Mouse (Mus musculus) stomach, postnatal 0 days (tissue): Measurements from ENCODE around the gene Man2b2. TPM values are rescaled to one million over a fixed set of nuclear protein-coding genes. Genes with fewer than 3 reads are reported as not detected.
"Not testable (repeated sequence)": the region's sequence is repeated elsewhere in the genome, so short reads cannot be mapped to it uniquely, and the experiment has no call there.

Experiments
- ATAC-seq: fragments of 200-750 bp; cut with Nextera tagmentation; 2 replicates; pipeline ENCODE4 v1.8.0; 2017; ENCODE audit not compliant: low FRiP score, low TSS enrichment
- DNase-seq: peaks from one replicate; pipeline ENCODE4 v3.0.0-alpha.2; 2016; ENCODE audit warnings: low spot score
- H3K27ac ChIP-seq: fragments of 300-500 bp; sonication (generic); replicated peaks from 2 replicates; pipeline ENCODE4 v1.5.1; 2014; ENCODE audit warnings: mild to moderate bottlenecking, control low read depth
- H3K27me3 ChIP-seq: fragments of 300-500 bp; sonication (generic); 2 replicates; pipeline ENCODE4 v1.6.1; 2014; ENCODE audit warnings: low read length; ENCODE audit not compliant: control insufficient read depth, insufficient read depth
- H3K36me3 ChIP-seq: fragments of 300-500 bp; sonication (generic); 2 replicates; pipeline ENCODE4 v1.6.1; 2014; ENCODE audit warnings: low read length, mixed read lengths; ENCODE audit not compliant: control insufficient read depth, insufficient read depth
- H3K4me1 ChIP-seq: fragments of 300-500 bp; sonication (generic); replicated peaks from 2 replicates; pipeline ENCODE4 v1.6.1; 2014; ENCODE audit warnings: antibody characterized with exemption; ENCODE audit not compliant: control insufficient read depth, insufficient read depth
- H3K4me2 ChIP-seq: fragments of 300-500 bp; sonication (generic); replicated peaks from 2 replicates; pipeline ENCODE4 v1.6.1; 2014; ENCODE audit warnings: low read depth, mild to moderate bottlenecking, control low read depth, moderate library complexity
- H3K4me3 ChIP-seq: fragments of 300-500 bp; sonication (generic); 2 replicates; pipeline ENCODE4 v1.5.1; 2014; ENCODE audit warnings: low read depth, low read length, control low read depth
- H3K9ac ChIP-seq: fragments of 300-500 bp; sonication (generic); 2 replicates; pipeline ENCODE4 v1.6.1; 2014; ENCODE audit warnings: mild to moderate bottlenecking, low read length, control low read depth, mixed read lengths
- H3K9me3 ChIP-seq: fragments of 300-500 bp; sonication (generic); 2 replicates; pipeline ENCODE4 v1.6.1; 2016; ENCODE audit warnings: low read length; ENCODE audit not compliant: control insufficient read depth
- CTCF ChIP-seq: IDR thresholded peaks from 2 replicates; pipeline ENCODE4 v1.5.1; 2016; ENCODE audit warnings: antibody characterized with exemption, low read depth, mild to moderate bottlenecking, moderate library complexity
- EP300 ChIP-seq: optimal IDR thresholded peaks from 2 replicates; pipeline ENCODE3; 2016; ENCODE audit warnings: antibody characterized with exemption
- WGBS: fragments of 180-500 bp; shearing (Covaris S2); extraction: QIAGEN DNeasy Blood & Tissue Kit; methylation state at CpG from one replicate; pipeline ENCODE4 v1.1.7; 2014; 5-methylcytosine and 5-hydroxymethylcytosine counted together
- polyA plus RNA-seq: library from polyadenylated mRNA; unstranded; fragments of >200 nt; fragmentation: Nextera tagmentation; extraction: Ambion mirVana; gene quantifications from 2 replicates; pipeline ENCODE4 v1.2.1, GENCODE M21; 2015

Man2b2 gene
- polyA plus RNA-seq, 1 experiment from 2014 or later: 16.3 TPM

DNA sequence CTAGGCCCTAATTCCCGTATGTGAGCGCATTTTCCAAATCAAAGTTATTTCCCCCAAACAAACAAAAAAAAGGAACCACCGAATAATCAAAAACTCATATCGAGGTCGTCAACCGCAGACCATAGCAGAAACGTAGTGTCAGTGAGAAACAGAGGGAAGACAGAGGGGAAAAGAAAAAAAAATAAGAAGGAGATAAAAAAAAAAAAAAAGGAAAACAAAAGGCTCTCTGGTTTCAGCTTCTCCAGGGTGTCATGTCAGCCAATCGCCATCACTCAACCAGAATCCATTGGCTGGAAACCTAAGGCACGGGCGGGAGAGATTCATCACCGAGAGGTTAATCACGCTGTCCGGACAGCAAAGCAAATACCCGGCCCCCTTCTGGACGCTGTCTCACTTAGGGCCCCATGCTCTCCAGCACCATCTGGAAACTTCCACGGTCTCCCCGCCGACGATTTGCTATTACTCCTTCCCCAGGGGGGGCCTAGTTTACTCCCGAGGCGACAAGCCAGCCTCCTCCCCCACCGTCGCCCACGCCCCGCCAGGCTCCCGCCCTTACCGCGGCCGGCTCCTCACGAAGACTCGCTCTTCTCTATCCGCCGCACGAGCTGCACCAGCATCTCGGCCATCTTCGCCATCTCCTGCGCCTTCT lies 34.7 kb downstream of the Man2b2 start:
- Histone ChIP-seq H3K27ac (peak overlapping the region; percentile 94), H3K4me2 (peak overlapping the region; percentile 58), H3K4me3 (peak overlapping the region; percentile 64), H3K9ac (peak overlapping the region; percentile 73)
- H3K27me3 ChIP-seq, H3K36me3 ChIP-seq, H3K9me3 ChIP-seq, H3K4me1 ChIP-seq: not testable (repeated sequence)
- ATAC-seq (peak; percentile 49), DNase-seq (peak; percentile 72)
- peak; percentile 43 for TF ChIP-seq CTCF
- WGBS: 2% methylated on average over 34 of the region's 37 CpGs

DNA sequence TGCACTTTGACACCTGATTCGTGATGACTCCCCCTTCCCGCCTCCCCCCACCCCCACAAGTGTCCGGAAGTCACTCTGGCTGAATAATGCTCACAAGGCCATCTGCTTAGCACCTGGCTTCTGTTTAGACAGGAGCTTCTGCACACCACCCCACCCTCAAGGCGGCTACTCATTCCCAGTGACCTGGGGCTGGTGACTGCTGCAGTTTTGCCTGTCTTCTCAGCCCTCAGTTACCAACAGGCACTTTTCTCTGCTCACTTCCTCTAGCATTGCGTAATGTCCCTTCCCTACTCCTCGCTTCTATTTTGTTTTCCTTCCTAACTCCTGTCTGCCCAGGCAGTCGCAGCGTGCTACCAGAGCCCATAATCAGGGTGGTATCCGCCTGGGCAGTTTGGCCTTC lies 38.6 kb downstream of the Man2b2 start:
- no peaks in the 10 kb centered on the region; the same call in 1 of the 2 replicates for H3K36me3 ChIP-seq
- no peaks in the 10 kb centered on the region for H3K4me1 ChIP-seq
- no peak for DNase-seq
- no peak overlapping the region for H3K9ac ChIP-seq
- H3K9me3 ChIP-seq: no peaks in the 10 kb centered on the region
- H3K27me3 ChIP-seq: no peaks in the 10 kb centered on the region
- H3K4me2 ChIP-seq: no peak overlapping the region
- TF ChIP-seq EP300: no peak
- no peak for TF ChIP-seq CTCF
- WGBS: 70% methylated on average over 9 of the region's 9 CpGs
- H3K27ac ChIP-seq: no peak overlapping the region
- no peak for ATAC-seq
- H3K4me3 ChIP-seq: no peak overlapping the region

- ATAC-seq (no peak), DNase-seq (no peak)
- Histone ChIP-seq H3K4me3 (no peak overlapping the region), H3K9me3 (no peaks in the 10 kb centered on the region), H3K36me3 (no peaks in the 10 kb centered on the region), H3K27ac (no peak overlapping the region), H3K4me2 (no peak overlapping the region), H3K9ac (no peak overlapping the region), H3K4me1 (no peaks in the 10 kb centered on the region), H3K27me3 (no peaks in the 10 kb centered on the region)
- TF ChIP-seq CTCF (no peak), EP300 (no peak)
- 93% methylated on average over 5 of the region's 5 CpGs for WGBS
Observed at GRCm38 (mm10) chr5:36786052-36786451, 44.4 kb downstream of the Man2b2 start.

GRCm38 (mm10) chr5:36779512-36779911 lies 50.9 kb downstream of the Man2b2 start:
- no peaks in the 10 kb centered on the region for H3K36me3 ChIP-seq
- H3K9me3 ChIP-seq: no peaks in the 10 kb centered on the region
- WGBS: 76% methylated on average over 2 of the region's 2 CpGs
- no peaks in the 10 kb centered on the region for H3K4me1 ChIP-seq
- no peaks in the 10 kb centered on the region for H3K27me3 ChIP-seq
- ATAC-seq: no peak
- no peak overlapping the region for H3K27ac ChIP-seq
- no peak overlapping the region for H3K4me2 ChIP-seq
- no peak overlapping the region for H3K4me3 ChIP-seq
- DNase-seq: no peak
- H3K9ac ChIP-seq: no peak overlapping the region
- TF ChIP-seq EP300: no peak

- TF ChIP-seq CTCF (no peak), EP300 (no peak)
- ATAC-seq (0 out of 2 replicates have a peak, but pooled peaks have one; percentile 32), DNase-seq (no peak)
- no peaks in the 10 kb centered on the region for H3K4me1 ChIP-seq
- no peak overlapping the region for H3K4me3 ChIP-seq
- H3K36me3 ChIP-seq: no peaks in the 10 kb centered on the region
- no peaks in the 10 kb centered on the region for H3K9me3 ChIP-seq
- no peak overlapping the region for H3K4me2 ChIP-seq
- no peak overlapping the region for H3K9ac ChIP-seq
- H3K27me3 ChIP-seq: no peaks in the 10 kb centered on the region
- 89% methylated on average over 1 of the region's 2 CpGs for WGBS
- H3K27ac ChIP-seq: no peak overlapping the region
Observed at GRCm38 (mm10) chr5:36778901-36779300, 51.6 kb downstream of the Man2b2 start.

DNA sequence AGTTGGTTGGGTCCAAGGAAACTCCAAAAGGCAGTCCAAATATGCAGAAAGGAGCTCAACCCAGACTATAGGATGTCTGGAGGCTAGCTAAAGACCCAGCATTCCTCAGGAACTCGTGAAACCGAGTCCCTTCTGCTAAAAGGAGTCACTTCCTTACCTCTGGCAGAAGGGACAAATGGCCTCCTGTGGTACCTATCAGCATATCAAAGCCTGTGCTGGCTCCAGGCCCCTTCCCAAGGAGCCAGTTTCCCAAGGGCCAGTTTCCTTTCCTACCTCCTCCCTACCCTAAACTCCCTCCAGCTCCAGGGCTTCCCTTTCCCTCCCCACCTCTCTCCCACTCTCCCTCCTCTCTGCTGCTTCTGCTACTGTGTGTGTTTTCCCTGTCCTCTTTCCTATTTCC lies 53.3 kb downstream of the Man2b2 start:
- no peak for ATAC-seq
- H3K27me3 ChIP-seq: no peaks in the 10 kb centered on the region
- WGBS: 15% methylated on average over 2 of the region's 2 CpGs
- TF ChIP-seq CTCF (no peak), EP300 (no peak)
- no peaks in the 10 kb centered on the region for H3K4me1 ChIP-seq
- no peak overlapping the region for H3K4me2 ChIP-seq
- H3K4me3 ChIP-seq: no peak overlapping the region
- H3K9me3 ChIP-seq: no peaks in the 10 kb centered on the region
- no peak overlapping the region for H3K9ac ChIP-seq
- no peak overlapping the region for H3K27ac ChIP-seq
- no peaks in the 10 kb centered on the region for H3K36me3 ChIP-seq
- no peak for DNase-seq
